Mouse (Mus musculus) CD4-positive helper T cell, adult 2 months (primary cell): Measurements from ENCODE around the gene Zmym2.

ENCODE experiments used
- DNase-seq: peaks from one replicate; pipeline ENCODE4 v3.0.0-alpha.2; 2012; ENCODE audit warnings: low read depth, missing footprints, low spot score

Zmym2 gene

GRCm38 (mm10) chr14:56918532-56918931 is 32.1 kb downstream of the Zmym2 start:
- DNase-seq: no peak

GRCm38 (mm10) chr14:56935481-56935880 is 49.0 kb downstream of the Zmym2 start:
- DNase-seq: no peak

DNA sequence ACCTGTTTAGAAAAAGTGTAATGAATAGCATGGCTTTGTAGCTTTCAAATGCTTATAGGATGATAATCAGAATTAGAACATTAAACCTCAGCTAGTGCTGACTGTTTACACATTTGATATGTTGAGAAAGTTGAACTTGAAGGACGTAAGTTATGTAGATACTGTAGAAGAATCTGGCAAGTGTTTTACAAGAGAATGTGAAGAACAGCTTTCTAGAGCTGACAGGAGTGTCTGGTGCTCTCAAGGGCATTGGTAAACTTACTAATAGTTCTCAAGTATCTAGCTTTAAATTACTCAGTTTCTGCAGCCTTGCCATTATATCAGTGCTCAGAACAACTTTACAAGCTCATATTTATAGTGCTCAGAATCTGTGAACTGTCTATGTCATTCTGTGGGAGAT is 53.5 kb downstream of the Zmym2 start:
- DNase-seq: no peak

GRCm38 (mm10) chr14:56952928-56953327 is 66.5 kb downstream of the Zmym2 start:
- no peak for DNase-seq

DNA sequence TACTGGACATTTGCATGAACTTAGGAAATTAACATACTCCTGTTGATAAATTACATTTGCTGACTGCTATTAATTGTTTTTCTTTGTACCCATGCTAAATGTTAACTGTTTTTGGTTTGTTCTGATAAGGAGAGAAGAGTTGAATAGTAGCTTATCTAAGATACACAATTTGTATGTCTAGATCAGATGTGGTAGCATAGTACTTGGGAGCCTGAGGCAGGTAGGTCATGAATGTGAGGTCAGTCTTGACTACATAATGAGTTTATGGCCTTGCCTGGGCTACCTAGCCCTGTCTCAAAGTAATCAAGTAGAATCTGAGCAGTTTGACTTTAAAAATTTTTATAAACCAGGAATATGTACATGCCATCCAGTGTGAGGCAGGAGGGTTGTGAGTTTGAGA is 67.9 kb downstream of the Zmym2 start:
- no peak for DNase-seq

DNA sequence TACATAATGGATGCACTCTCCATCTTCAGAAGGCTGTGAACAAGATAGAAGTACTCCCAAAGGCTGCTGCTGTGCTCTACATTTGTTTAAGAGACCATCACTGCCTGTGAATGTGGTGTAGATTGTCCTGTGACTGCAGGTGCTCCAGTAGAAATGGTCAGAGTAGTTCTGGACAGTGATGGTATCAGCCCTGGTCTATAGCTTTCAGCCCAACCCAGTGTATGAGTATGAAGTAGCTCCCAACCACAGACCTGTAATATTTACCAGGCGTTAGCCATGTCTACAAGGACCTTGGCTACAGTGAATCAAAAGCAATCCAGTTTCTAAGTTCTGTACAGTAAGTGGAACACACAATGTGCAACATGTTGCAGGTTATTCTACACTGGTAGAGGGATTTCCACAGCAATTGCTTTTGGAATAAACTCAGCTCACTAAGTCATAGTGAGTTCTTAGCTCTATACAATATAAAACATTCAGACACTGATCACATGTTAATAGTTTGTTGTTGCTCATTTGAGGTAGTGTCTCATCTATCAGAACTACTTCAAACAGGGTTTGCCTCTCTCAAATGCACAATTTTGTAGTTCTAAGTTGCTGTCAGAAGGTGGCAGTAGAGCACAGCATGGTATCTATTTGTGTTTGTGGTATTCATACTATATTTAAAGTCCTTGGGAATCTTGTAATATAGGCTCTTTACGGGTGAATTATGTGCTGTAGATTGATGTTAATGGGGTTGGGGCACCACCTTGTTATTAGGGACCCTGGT is 77.7 kb downstream of the Zmym2 start:
- DNase-seq: peak; percentile 17

- DNase-seq: no peak
These were observed 83.2 kb downstream of the Zmym2 start for GRCm38 (mm10) chr14:56969653-56970052.

DNA sequence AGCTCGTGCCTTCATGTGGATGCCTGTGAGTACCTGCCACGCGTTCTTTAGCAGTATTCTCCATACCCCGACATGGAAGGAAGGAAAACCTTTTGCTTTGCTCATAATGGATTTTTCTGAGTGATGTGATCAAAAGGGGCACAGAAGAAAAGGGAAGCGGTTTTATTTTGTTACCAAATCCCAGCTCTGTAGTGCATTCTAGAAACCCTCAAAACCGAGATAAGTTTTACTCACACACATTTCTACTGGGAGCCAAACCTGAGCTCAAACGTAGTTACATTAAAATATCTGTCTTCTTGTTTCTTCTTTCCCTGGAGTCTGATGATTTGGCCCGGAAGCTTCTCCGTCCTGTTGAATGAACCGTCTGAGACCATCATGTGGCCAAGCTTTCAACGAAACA is 83.7 kb downstream of the Zmym2 start:
- no peak for DNase-seq

DNA sequence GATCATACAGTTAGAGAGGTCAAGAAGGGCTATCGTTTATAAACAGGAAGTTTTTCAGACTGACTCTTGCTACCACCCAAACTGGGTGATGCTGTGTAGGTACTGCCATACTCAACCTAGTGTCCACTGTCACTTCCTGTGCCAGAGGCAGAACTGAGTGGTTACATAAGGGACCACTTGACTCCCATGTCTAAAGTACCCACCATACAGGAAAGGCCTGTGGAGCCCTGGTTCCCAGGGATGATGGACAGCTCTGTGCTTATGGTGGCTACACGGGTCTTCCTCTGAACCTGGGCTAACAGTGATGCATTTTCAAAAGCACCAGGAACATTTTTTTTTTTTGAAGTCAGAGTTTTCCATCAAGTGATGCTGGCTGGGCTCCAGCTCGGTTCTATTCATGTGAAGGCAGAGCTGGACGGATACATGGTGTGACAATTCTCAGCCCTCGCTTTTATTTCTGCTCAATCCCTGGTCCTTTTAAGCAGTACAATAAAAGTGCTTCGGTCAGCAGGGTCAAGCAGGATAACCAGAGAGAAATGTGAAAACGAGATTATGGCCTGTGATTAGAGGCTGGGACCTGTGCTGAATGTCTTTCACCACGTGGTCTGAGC is 91.7 kb downstream of the Zmym2 start:
- DNase-seq: no peak

GRCm38 (mm10) chr14:56988621-56989020 is 102.2 kb downstream of the Zmym2 start:
- no peak for DNase-seq
